ENCODE assay signal across 8 mouse cellular contexts in genomic region chr19:12572614-12573265, GRCm38 (mm10). TPM values are rescaled to one million over a fixed set of nuclear protein-coding genes. Genes with fewer than 3 reads are reported as not detected.
DNase-seq lines count a peak whose midpoint lies in the region; ATAC-seq and TF ChIP-seq lines count a peak whose summit lies in the region.

No protein-coding gene starts in this region.

- H3K4me2 ChIP-seq in hindbrain, embryonic 11.5 days (replicated peaks; ENCODE audit: low read depth, low read length): peak overlapping the region; percentile 47

- no peak for TF ChIP-seq CTCF in heart, adult 2 months (IDR thresholded peaks at IDR 0.05)
- no peak for TF ChIP-seq CTCF in bone marrow macrophage, adult 2 months (IDR thresholded peaks at IDR 0.05; ENCODE audit: low read depth, low read length)

- 34% methylated on average over 1 of the region's 1 CpGs for WGBS in heart, adult 2 months
- WGBS in hindbrain, embryonic 11.5 days: 91% methylated on average over 1 of the region's 1 CpGs
- WGBS in midbrain, embryonic 10.5 days: 94% methylated on average over 1 of the region's 1 CpGs

- peak overlapping the region; percentile 76 for H3K27ac ChIP-seq in heart, adult 2 months
- H3K27ac ChIP-seq in bone marrow macrophage, adult 2 months (ENCODE audit: insufficient read depth, low read depth, low read length): peak overlapping the region; percentile 83
- no peak overlapping the region for H3K27ac ChIP-seq in hindbrain, embryonic 11.5 days (ENCODE audit: low read depth, low read length)
- peak overlapping the region; percentile 78 for H3K27ac ChIP-seq in midbrain, embryonic 10.5 days (replicated peaks)

- ATAC-seq in hindbrain, embryonic 11.5 days (ENCODE audit: low FRiP score): peak; percentile 43

- intact Hi-C loops in heart, adult 2 months (cut with DNase I): loop anchor here (2.0 to 10.0 kb wide), 3 partner anchors 18 to 558 kb away; no protein-coding TSS in a partner anchor
- intact Hi-C loops in heart, postnatal 14 days (cut with DNase I): loop anchor here (5.0 kb wide), 1 partner anchor 225 kb away; the partner anchor contains the start of genes Lpxn and Zfp91

- H3K27me3 ChIP-seq in heart, adult 2 months (ENCODE audit: control insufficient read depth, insufficient read depth, low read length): no peaks in the 10 kb centered on the region
- H3K27me3 ChIP-seq in hindbrain, embryonic 11.5 days (ENCODE audit: control insufficient read depth, insufficient read depth, low read length): no peaks in the 10 kb centered on the region
- H3K27me3 ChIP-seq in midbrain, embryonic 10.5 days (ENCODE audit: low read depth, poor library complexity, severe bottlenecking): no peaks in the 10 kb centered on the region

- no peaks in the 10 kb centered on the region for H3K9me3 ChIP-seq in hindbrain, embryonic 11.5 days (ENCODE audit: control insufficient read depth, low read length)
- H3K9me3 ChIP-seq in midbrain, embryonic 10.5 days (replicated peaks): no peaks in the 10 kb centered on the region

- DNase-seq in heart, adult 2 months: no peak
- no peak for DNase-seq in heart, postnatal 14 days
- DNase-seq in hindbrain, embryonic 11.5 days (ENCODE audit: low spot score): no peak
- no peak for DNase-seq in midbrain, embryonic 10.5 days (ENCODE audit: low spot score)
- no peak for DNase-seq in cerebellum, adult 18-20 months
- no peak for DNase-seq in embryo, embryonic 11 days
- DNase-seq in embryo, embryonic 10.5 days (ENCODE audit: low spot score): no peak

- no peak for TF ChIP-seq EP300 in heart, adult 2 months (IDR thresholded peaks at IDR 0.05; ENCODE audit: insufficient read depth, low read depth, low read length)

- H3K9ac ChIP-seq in heart, adult 2 months (ENCODE audit: low read depth, low read length): no peak overlapping the region
- H3K9ac ChIP-seq in hindbrain, embryonic 11.5 days (ENCODE audit: low read depth, low read length): 0 out of 2 replicates have a peak overlapping the region, but pooled peaks have one; percentile 12

- no peak overlapping the region for H3K4me3 ChIP-seq in heart, adult 2 months
- H3K4me3 ChIP-seq in bone marrow macrophage, adult 2 months (ENCODE audit: insufficient read depth, low read length): peak overlapping the region; percentile 47
- peak overlapping the region; percentile 31; the same call in 1 of the 2 replicates for H3K4me3 ChIP-seq in hindbrain, embryonic 11.5 days (ENCODE audit: low read depth, low read length)
- peak overlapping the region; percentile 53 for H3K4me3 ChIP-seq in midbrain, embryonic 10.5 days

- peaks cover 8% of the 10 kb centered on the region for H3K36me3 ChIP-seq in heart, adult 2 months (ENCODE audit: control insufficient read depth, insufficient read depth, low read length)
- no peaks in the 10 kb centered on the region for H3K36me3 ChIP-seq in hindbrain, embryonic 11.5 days (ENCODE audit: control insufficient read depth, insufficient read depth, low read length)
- peaks cover 8% of the 10 kb centered on the region for H3K36me3 ChIP-seq in midbrain, embryonic 10.5 days

- H3K4me1 ChIP-seq in heart, adult 2 months (ENCODE audit: control insufficient read depth, insufficient read depth, low read length): peaks cover 9% of the 10 kb centered on the region
- peaks cover 38% of the 10 kb centered on the region for H3K4me1 ChIP-seq in bone marrow macrophage, adult 2 months (ENCODE audit: control insufficient read depth, insufficient read depth, low read length)
- H3K4me1 ChIP-seq in hindbrain, embryonic 11.5 days (replicated peaks; ENCODE audit: control insufficient read depth, insufficient read depth, low read length): peaks cover 5% of the 10 kb centered on the region; the same call in 1 of the 2 replicates
- peaks cover 23% of the 10 kb centered on the region for H3K4me1 ChIP-seq in midbrain, embryonic 10.5 days

- no peak for TF ChIP-seq POLR2A in heart, adult 2 months (IDR thresholded peaks at IDR 0.05; ENCODE audit: insufficient read depth, low read depth, low read length)
- no peak for TF ChIP-seq POLR2A in bone marrow macrophage, adult 2 months (IDR thresholded peaks at IDR 0.05; ENCODE audit: borderline replicate concordance, low read depth, low read length)

- H3K79me2 ChIP-seq in heart, adult 2 months (replicated peaks; ENCODE audit: control insufficient read depth, insufficient read depth, low read length): no peaks in the 10 kb centered on the region

RNA-seq across cellular contexts. Expression of gene Gm4952, which starts 27.0 kb away (rescaled TPM):
- not detected for total RNA-seq in heart, adult 2 months (2021)
- not detected in 2 replicates for polyA plus RNA-seq in heart, adult 2 months (2012; rRNA removed)
- total RNA-seq in heart, postnatal 14 days (2021): not detected
- polyA plus RNA-seq in bone marrow macrophage, adult 2 months (2012; ENCODE audit: insufficient read depth, insufficient read length, missing spikeins): not detected in 2 replicates
- polyA plus RNA-seq in hindbrain, embryonic 11.5 days (2014; fragmentation: Nextera tagmentation; extraction: Ambion mirVana): not detected in 2 replicates
- polyA plus RNA-seq in midbrain, embryonic 10.5 days (2016; fragmentation: Nextera tagmentation; extraction: Ambion mirVana): not detected in 2 replicates

RNA-seq across cellular contexts. Expression of gene Fam111a, which starts 27.2 kb away (rescaled TPM):
- 1 to 10 TPM; 4.4 to 4.7 TPM for total RNA-seq in heart, adult 2 months (2021)
- 1.5 and 2.7 TPM in 2 replicates for polyA plus RNA-seq in heart, adult 2 months (2012; rRNA removed)
- total RNA-seq in heart, postnatal 14 days (2021): 1 to 10 TPM; 5.8 to 7.3 TPM
- polyA plus RNA-seq in bone marrow macrophage, adult 2 months (2012; ENCODE audit: insufficient read depth, insufficient read length, missing spikeins): 101 and 108 TPM in 2 replicates
- 22.1 and 26.3 TPM in 2 replicates for polyA plus RNA-seq in hindbrain, embryonic 11.5 days (2014; fragmentation: Nextera tagmentation; extraction: Ambion mirVana)
- 20.9 and 21.0 TPM in 2 replicates for polyA plus RNA-seq in midbrain, embryonic 10.5 days (2016; fragmentation: Nextera tagmentation; extraction: Ambion mirVana)
